Mouse (Mus musculus) MEL (cell line): Measurements from ENCODE around the gene Abhd12b. TPM values are rescaled to one million over a fixed set of nuclear protein-coding genes. Genes with fewer than 3 reads are reported as not detected.
A peak's percentile ranks its signal among the peaks of the same experiment; 100 is the strongest.

Source experiments
- DNase-seq: peaks from one replicate; pipeline ENCODE4 v3.0.0; 2011; ENCODE audit warnings: low read depth, low spot score
- H3K27ac ChIP-seq: 2 replicates; pipeline ENCODE4 v1.5.1; 2012; ENCODE audit warnings: low read depth, mild to moderate bottlenecking, control low read depth, low read length, moderate library complexity; ENCODE audit not compliant: control insufficient read depth
- H3K27me3 ChIP-seq, 2 experiments: fragments of 150-350 bp in 1 of 2; sonication (generic) in 1 of 2; 2 replicates each; pipeline ENCODE4 v1.6.1; 2012; ENCODE audit warnings: low read length in 2 of 2, mild to moderate bottlenecking in 2 of 2, improper control_type of control experiment in 1 of 2, moderate library complexity in 1 of 2; ENCODE audit not compliant: insufficient read depth in 2 of 2, control insufficient read depth in 1 of 2
- H3K36me3 ChIP-seq, 2 experiments: 2 replicates each; pipeline ENCODE4 v1.6.1; 2012 to 2014; ENCODE audit warnings: low read length in 2 of 2, improper control_type of control experiment in 1 of 2, inconsistent platforms in 1 of 2, mild to moderate bottlenecking in 1 of 2; ENCODE audit not compliant: insufficient read depth in 2 of 2, control insufficient read depth in 1 of 2
- H3K4me1 ChIP-seq, 2 experiments: fragments of 150-350 bp in 1 of 2; sonication (generic) in 1 of 2; 2 replicates each; pipeline ENCODE4 v1.6.1; 2012; ENCODE audit warnings: low read length in 2 of 2, improper control_type of control experiment in 1 of 2, mild to moderate bottlenecking in 1 of 2; ENCODE audit not compliant: insufficient read depth in 2 of 2, control insufficient read depth in 1 of 2
- H3K4me3 ChIP-seq, 2 experiments: fragments of 150-350 bp in 1 of 2; sonication (generic) in 1 of 2; 2 replicates each; pipeline ENCODE4 v1.5.1; 2012; ENCODE audit warnings: low read depth in 2 of 2, low read length in 2 of 2, mild to moderate bottlenecking in 2 of 2, moderate library complexity in 2 of 2, control low read depth in 1 of 2, improper control_type of control experiment in 1 of 2; ENCODE audit not compliant: control insufficient read depth in 1 of 2, insufficient read depth in 1 of 2
- H3K79me2 ChIP-seq: 2 replicates; pipeline ENCODE4 v1.6.1; 2012; ENCODE audit warnings: mild to moderate bottlenecking, low read length, moderate library complexity; ENCODE audit not compliant: control insufficient read depth, poor library complexity, insufficient read depth
- H3K9ac ChIP-seq: 2 replicates; pipeline ENCODE4 v1.6.1; 2012; ENCODE audit warnings: low read depth, mild to moderate bottlenecking, control low read depth, low read length, moderate library complexity; ENCODE audit not compliant: control insufficient read depth, poor library complexity, severe bottlenecking
- H3K9me3 ChIP-seq: fragments of 150-350 bp; sonication (generic); replicated peaks from 2 replicates; pipeline ENCODE4 v1.6.1; 2012; ENCODE audit warnings: mild to moderate bottlenecking, low read length, improper control_type of control experiment, moderate library complexity; ENCODE audit not compliant: insufficient read depth
- E2F4 ChIP-seq: IDR thresholded peaks from 2 replicates; pipeline ENCODE4 v1.6.1; 2011; ENCODE audit warnings: low read depth, low read length, improper control_type of control experiment, borderline replicate concordance
- ELF1 ChIP-seq: IDR thresholded peaks from 2 replicates; pipeline ENCODE4 v1.6.1; 2014; ENCODE audit warnings: low read depth, mild to moderate bottlenecking, inconsistent platforms, low read length, improper control_type of control experiment, moderate library complexity
- ETS1 ChIP-seq: IDR thresholded peaks from 2 replicates; pipeline ENCODE4 v1.6.1; 2012; ENCODE audit warnings: low read depth, mild to moderate bottlenecking, inconsistent platforms, low read length, improper control_type of control experiment, moderate library complexity
- GABPA ChIP-seq: IDR thresholded peaks from 2 replicates; pipeline ENCODE4 v1.6.1; 2012; ENCODE audit warnings: low read depth, mild to moderate bottlenecking, inconsistent platforms, low read length, improper control_type of control experiment, moderate library complexity
- HCFC1 ChIP-seq: IDR thresholded peaks from 2 replicates; pipeline ENCODE4 v1.6.1; 2012; ENCODE audit warnings: low read depth, mild to moderate bottlenecking, inconsistent platforms, low read length, improper control_type of control experiment, moderate library complexity
- JUND ChIP-seq: IDR thresholded peaks from 2 replicates; pipeline ENCODE4 v1.6.1; 2011; ENCODE audit warnings: low read depth, mild to moderate bottlenecking, improper control_type of control experiment, low read length
- MAZ ChIP-seq: IDR thresholded peaks from 2 replicates; pipeline ENCODE4 v1.6.1; 2012; ENCODE audit warnings: low read depth, mild to moderate bottlenecking, inconsistent platforms, low read length, improper control_type of control experiment
- MXI1 ChIP-seq: IDR thresholded peaks from 2 replicates; pipeline ENCODE4 v1.6.1; 2011; ENCODE audit warnings: mild to moderate bottlenecking, low read depth, low read length, improper control_type of control experiment
- MYB ChIP-seq: IDR thresholded peaks from 2 replicates; pipeline ENCODE4 v1.6.1; 2011; ENCODE audit warnings: mild to moderate bottlenecking, low read depth, low read length, improper control_type of control experiment
- MYC ChIP-seq: IDR thresholded peaks from 2 replicates; pipeline ENCODE4 v1.6.1; 2011; ENCODE audit warnings: low read depth, mild to moderate bottlenecking, low read length, improper control_type of control experiment, moderate library complexity
- NELFE ChIP-seq: IDR thresholded peaks from 2 replicates; pipeline ENCODE4 v1.6.1; 2011; ENCODE audit warnings: low read depth, low read length, improper control_type of control experiment
- NRF1 ChIP-seq: IDR thresholded peaks from 2 replicates; pipeline ENCODE4 v1.6.1; 2014; ENCODE audit warnings: low read depth, mild to moderate bottlenecking, inconsistent platforms, low read length, improper control_type of control experiment, moderate library complexity; ENCODE audit not compliant: poor library complexity, insufficient read depth, severe bottlenecking
- POLR2AphosphoS2 ChIP-seq: IDR thresholded peaks from 2 replicates; pipeline ENCODE4 v1.6.1; 2011; ENCODE audit warnings: low read length, improper control_type of control experiment
- POLR2AphosphoS5 ChIP-seq: IDR thresholded peaks from 2 replicates; pipeline ENCODE4 v1.6.1; 2012; ENCODE audit warnings: low read depth, borderline replicate concordance, mild to moderate bottlenecking, inconsistent platforms, low read length, moderate library complexity, mixed read lengths
- RCOR1 ChIP-seq: IDR thresholded peaks from 2 replicates; pipeline ENCODE4 v1.6.1; 2012; ENCODE audit warnings: low read depth, mild to moderate bottlenecking, inconsistent platforms, low read length, improper control_type of control experiment
- TAL1 ChIP-seq: IDR thresholded peaks from 2 replicates; pipeline ENCODE4 v1.6.1; 2012; ENCODE audit warnings: mild to moderate bottlenecking, inconsistent platforms, low read length, moderate library complexity, mixed read lengths
- TCF12 ChIP-seq: IDR thresholded peaks from 2 replicates; pipeline ENCODE4 v1.6.1; 2014; ENCODE audit warnings: low read depth, mild to moderate bottlenecking, inconsistent platforms, low read length, improper control_type of control experiment, moderate library complexity
- USF2 ChIP-seq, 2 experiments: IDR thresholded peaks; 2 replicates each; pipeline ENCODE4 v1.6.1; 2011 to 2012; ENCODE audit warnings: improper control_type of control experiment in 2 of 2, low read length in 2 of 2, borderline replicate concordance in 1 of 2, inconsistent platforms in 1 of 2, low read depth in 1 of 2, mild to moderate bottlenecking in 1 of 2; ENCODE audit not compliant: insufficient read depth in 1 of 2
- ZC3H11A ChIP-seq: IDR thresholded peaks from 2 replicates; pipeline ENCODE4 v1.6.1; 2012; ENCODE audit warnings: low read depth, mild to moderate bottlenecking, inconsistent platforms, low read length, improper control_type of control experiment
- ZKSCAN1 ChIP-seq: IDR thresholded peaks from 2 replicates; pipeline ENCODE4 v1.6.1; 2012; ENCODE audit warnings: low read depth, mild to moderate bottlenecking, inconsistent platforms, low read length, improper control_type of control experiment, moderate library complexity
- ZNF384 ChIP-seq: IDR thresholded peaks from 2 replicates; pipeline ENCODE4 v1.6.1; 2012; ENCODE audit warnings: low read depth, mild to moderate bottlenecking, inconsistent platforms, low read length, improper control_type of control experiment
- polyA plus RNA-seq, 2 experiments: library from polyadenylated mRNA; stranded (reverse) in 1 of 2; unstranded in 1 of 2; fragments of >175 nt in 1 of 2; fragments of >200 nt in 1 of 2; gene quantifications; 2 replicates each; pipeline versions ENCODE4 v1.2.1 to v1.2.4; 2012; ENCODE audit warnings: low replicate concordance in 2 of 2, low read depth in 1 of 2; ENCODE audit not compliant: insufficient read length in 2 of 2, insufficient read depth in 1 of 2, missing spikeins in 1 of 2
- total RNA-seq: library from RNA; depleted of rRNA; stranded (reverse); fragments of 300-350 nt; gene quantifications from 2 replicates; pipeline ENCODE4 v1.2.3, GENCODE M21; 2012

The Abhd12b gene
- total and polyA plus RNA-seq, 3 experiments = not detected

GRCm38 (mm10) chr12:70119552-70119951 is 34.4 kb upstream of the Abhd12b start (continued):
- TF ChIP-seq NRF1 = no peak
- no peak for TF ChIP-seq JUND
- no peak for TF ChIP-seq POLR2AphosphoS2
- no peak for TF ChIP-seq MYB
- no peak for TF ChIP-seq MYC
- TF ChIP-seq TAL1 = no peak
- no peak for TF ChIP-seq RCOR1
- TF ChIP-seq HCFC1 = peak; percentile 60; the same call in 1 of the 2 replicates
- no peak for TF ChIP-seq MXI1
- TF ChIP-seq ZC3H11A = no peak
- TF ChIP-seq MAZ = no peak
- peak; percentile 78 for TF ChIP-seq ELF1
- TF ChIP-seq GABPA = no peak
- no peak for TF ChIP-seq USF2 (IDR thresholded peaks at IDR 0.05; ENCODE audit: borderline replicate concordance in 1 of 2, insufficient read depth in 1 of 2, low read depth in 1 of 2, low read length in 2 of 2)
- TF ChIP-seq ETS1 = no peak
- no peak for TF ChIP-seq POLR2AphosphoS5
- TF ChIP-seq, all 39 proteins: peak for 7

DNA sequence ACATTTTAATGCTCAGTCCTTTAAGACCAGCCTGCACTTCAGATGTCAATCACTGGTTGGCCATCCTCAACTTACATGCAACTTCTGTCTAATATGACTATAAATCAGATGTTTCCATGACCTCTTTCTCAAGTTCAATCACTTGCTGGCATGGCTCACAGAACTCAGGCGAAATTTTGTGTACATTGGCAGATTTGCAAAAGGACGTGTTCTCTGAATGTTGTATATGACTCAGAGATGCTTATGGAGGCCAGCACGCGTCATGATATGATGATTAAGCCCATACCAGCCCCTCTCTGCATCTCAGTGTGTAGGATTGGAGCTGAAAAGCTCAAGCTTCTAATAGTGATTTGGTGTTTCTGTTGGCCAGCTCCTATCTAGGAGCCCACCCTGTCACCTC is 27.3 kb upstream of the Abhd12b start:
- DNase-seq = no peak
- TF ChIP-seq TCF12 (no peak), GABPA (no peak), ZNF384 (no peak), MXI1 (no peak), E2F4 (no peak), MYC (no peak), TAL1 (no peak), ZKSCAN1 (no peak), USF2 (IDR thresholded peaks at IDR 0.05; ENCODE audit: borderline replicate concordance in 1 of 2, insufficient read depth in 1 of 2, low read depth in 1 of 2, low read length in 2 of 2) (no peak), NRF1 (no peak), MAZ (no peak), NELFE (no peak)

More for the DNA sequence above, 27.3 kb upstream of the Abhd12b start:
- Histone ChIP-seq H3K79me2 (no peaks in the 10 kb centered on the region), H3K4me1 (no peaks in the 10 kb centered on the region), H3K9ac (no peak overlapping the region), H3K27ac (no peak overlapping the region), H3K36me3 (no peaks in the 10 kb centered on the region; a peak in 1 of 4 replicates), H3K9me3 (no peaks in the 10 kb centered on the region), H3K4me3 (no peak overlapping the region), H3K27me3 (no peaks in the 10 kb centered on the region)
